Mouse (Mus musculus): ENCODE data around the gene Atp6v0d1. TPM values are rescaled to one million over a fixed set of nuclear protein-coding genes. Genes with fewer than 3 reads are reported as not detected.

The Atp6v0d1 gene
- total RNA-seq, 1 experiment = 85.5 TPM

DNA sequence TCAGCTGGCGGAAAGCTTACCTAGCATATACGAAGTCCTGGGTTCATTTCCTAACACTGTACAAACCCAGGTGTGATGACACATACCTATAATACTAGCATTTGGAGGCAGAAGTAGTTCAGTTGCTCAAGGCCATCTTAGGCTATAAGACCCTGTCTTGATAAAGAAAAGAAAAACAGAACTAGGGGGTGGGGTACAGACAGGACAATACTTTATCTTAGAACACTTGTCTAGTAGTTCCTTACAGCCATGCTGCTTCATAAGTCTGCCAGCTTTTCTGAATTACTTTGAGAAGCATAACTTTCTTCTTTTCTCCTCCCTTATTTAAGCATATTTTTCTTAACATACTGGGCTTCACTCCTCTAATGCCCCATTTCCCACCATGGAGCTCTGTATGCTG is 23.0 kb downstream of the Atp6v0d1 start:
- H3K27ac ChIP-seq (ENCODE audit: insufficient read depth, low read depth, low read length, poor library complexity, severe bottlenecking) = no peak overlapping the region
- DNase-seq (ENCODE audit: low read depth, low spot score) = no peak
- no peaks in the 10 kb centered on the region for H3K4me1 ChIP-seq (ENCODE audit: control insufficient read depth in 2 of 2, insufficient read depth in 2 of 2, low read length in 2 of 2, poor library complexity in 1 of 2)
- in situ Hi-C loops (cut with MboI; ENCODE audit: low sequenced_read_pairs in 2 of 2, unreplicated experiment in 2 of 2) = no loop called here
- no peaks in the 10 kb centered on the region for H3K9me3 ChIP-seq (ENCODE audit: control insufficient read depth, insufficient read depth, low read depth, low read length)
- no peak overlapping the region for H3K9ac ChIP-seq (ENCODE audit: insufficient read depth, low read depth, low read length, poor library complexity, severe bottlenecking)
- H3K36me3 ChIP-seq (ENCODE audit: control insufficient read depth, insufficient read depth, low read length, poor library complexity, severe bottlenecking) = peaks cover 4% of the 10 kb centered on the region; the same call in 1 of the 2 replicates
- no peak overlapping the region for H3K4me3 ChIP-seq (ENCODE audit: insufficient read depth in 1 of 2, low read depth in 1 of 2, low read length in 2 of 2, poor library complexity in 1 of 2, severe bottlenecking in 1 of 2)
- no peak for TF ChIP-seq HCFC1 (IDR thresholded peaks at IDR 0.05; ENCODE audit: borderline replicate concordance, insufficient read depth, low read length)
- TF ChIP-seq MAFK (IDR thresholded peaks at IDR 0.05; ENCODE audit: insufficient read depth, low read depth, low read length) = no peak
- TF ChIP-seq CHD2 (IDR thresholded peaks at IDR 0.05; ENCODE audit: low read depth, low read length) = no peak
- no peak for TF ChIP-seq ZC3H11A (IDR thresholded peaks at IDR 0.05; ENCODE audit: borderline replicate concordance, low read depth, low read length)
- TF ChIP-seq ZNF384 (IDR thresholded peaks at IDR 0.05; ENCODE audit: low read depth, low read length) = no peak

DNA sequence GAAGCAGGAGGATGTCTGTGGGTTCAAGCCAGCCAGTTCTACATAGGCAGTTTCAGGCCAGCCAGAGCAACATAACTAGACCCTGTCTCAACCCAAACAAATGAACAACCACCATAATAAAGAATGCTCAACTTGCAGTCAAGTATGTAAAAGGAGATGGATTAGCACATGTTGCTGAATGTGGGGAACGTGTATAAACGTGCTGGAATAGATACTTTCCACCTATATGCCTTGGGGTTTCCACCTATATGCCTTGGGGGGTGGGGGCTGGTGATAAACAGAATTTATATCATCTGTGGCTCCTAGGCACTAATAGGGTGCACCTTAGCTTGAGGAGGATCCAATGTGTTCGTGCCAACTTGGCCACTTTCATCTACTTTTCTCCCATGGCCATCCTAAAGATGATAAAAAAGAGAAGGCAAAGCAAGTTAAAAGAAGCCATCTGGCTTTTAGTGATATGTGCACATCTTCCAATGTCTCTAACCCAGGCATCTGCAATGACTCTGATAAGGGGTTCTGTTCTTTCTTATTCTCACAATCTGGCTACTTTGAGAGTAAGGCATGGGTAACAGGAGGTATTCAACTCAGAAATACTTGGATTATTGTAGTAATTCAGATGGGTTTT is 23.7 kb downstream of the Atp6v0d1 start:
- H3K4me1 ChIP-seq (ENCODE audit: control insufficient read depth in 2 of 2, insufficient read depth in 2 of 2, low read length in 2 of 2, poor library complexity in 1 of 2) = no peaks in the 10 kb centered on the region
- DNase-seq (ENCODE audit: low read depth, low spot score) = no peak
- no peak overlapping the region for H3K27ac ChIP-seq (ENCODE audit: insufficient read depth, low read depth, low read length, poor library complexity, severe bottlenecking)
- TF ChIP-seq MAFK (IDR thresholded peaks at IDR 0.05; ENCODE audit: insufficient read depth, low read depth, low read length) (no peak), HCFC1 (IDR thresholded peaks at IDR 0.05; ENCODE audit: borderline replicate concordance, insufficient read depth, low read length) (no peak), ZNF384 (IDR thresholded peaks at IDR 0.05; ENCODE audit: low read depth, low read length) (no peak), ZC3H11A (IDR thresholded peaks at IDR 0.05; ENCODE audit: borderline replicate concordance, low read depth, low read length) (no peak), CHD2 (IDR thresholded peaks at IDR 0.05; ENCODE audit: low read depth, low read length) (no peak)
- peaks cover 8% of the 10 kb centered on the region for H3K36me3 ChIP-seq (ENCODE audit: control insufficient read depth, insufficient read depth, low read length, poor library complexity, severe bottlenecking)
- H3K9ac ChIP-seq (ENCODE audit: insufficient read depth, low read depth, low read length, poor library complexity, severe bottlenecking) = no peak overlapping the region
- H3K9me3 ChIP-seq (ENCODE audit: control insufficient read depth, insufficient read depth, low read depth, low read length) = no peaks in the 10 kb centered on the region
- no peak overlapping the region for H3K4me3 ChIP-seq (ENCODE audit: insufficient read depth in 1 of 2, low read depth in 1 of 2, low read length in 2 of 2, poor library complexity in 1 of 2, severe bottlenecking in 1 of 2)
- in situ Hi-C loops (cut with MboI; ENCODE audit: low sequenced_read_pairs in 2 of 2, unreplicated experiment in 2 of 2) = no loop called here

DNA sequence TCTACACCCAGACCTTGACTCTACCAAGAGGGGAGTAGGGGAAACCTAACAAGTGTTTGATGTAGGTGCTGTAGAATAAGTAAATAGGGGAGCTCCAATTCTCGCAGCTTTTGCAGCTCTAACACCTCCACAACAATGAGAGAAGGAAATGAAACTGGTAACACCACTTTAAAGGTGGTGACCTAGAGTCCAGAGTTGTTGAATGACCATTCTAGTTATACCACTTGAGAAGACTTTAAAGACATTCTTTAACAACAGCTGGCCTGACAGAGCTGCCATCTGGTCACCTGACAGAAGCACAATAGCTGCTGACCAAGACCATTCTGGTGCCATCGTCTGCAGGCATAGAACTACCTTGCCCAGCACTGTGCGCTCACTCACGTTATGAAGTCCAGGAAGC is 26.9 kb downstream of the Atp6v0d1 start:
- H3K9ac ChIP-seq (ENCODE audit: insufficient read depth, low read depth, low read length, poor library complexity, severe bottlenecking) = no peak overlapping the region
- no peak overlapping the region for H3K27ac ChIP-seq (ENCODE audit: insufficient read depth, low read depth, low read length, poor library complexity, severe bottlenecking)
- TF ChIP-seq CHD2 (IDR thresholded peaks at IDR 0.05; ENCODE audit: low read depth, low read length) (no peak), MAFK (IDR thresholded peaks at IDR 0.05; ENCODE audit: insufficient read depth, low read depth, low read length) (no peak)
- in situ Hi-C loops (cut with MboI; ENCODE audit: low sequenced_read_pairs in 2 of 2, unreplicated experiment in 2 of 2) = no loop called here
- peaks cover 14% of the 10 kb centered on the region for H3K36me3 ChIP-seq (ENCODE audit: control insufficient read depth, insufficient read depth, low read length, poor library complexity, severe bottlenecking)
- H3K4me1 ChIP-seq (ENCODE audit: control insufficient read depth in 2 of 2, insufficient read depth in 2 of 2, low read length in 2 of 2, poor library complexity in 1 of 2) = no peaks in the 10 kb centered on the region
- no peak overlapping the region for H3K4me3 ChIP-seq (ENCODE audit: insufficient read depth in 1 of 2, low read depth in 1 of 2, low read length in 2 of 2, poor library complexity in 1 of 2, severe bottlenecking in 1 of 2)
- no peak for DNase-seq (ENCODE audit: low read depth, low spot score)
- no peaks in the 10 kb centered on the region for H3K9me3 ChIP-seq (ENCODE audit: control insufficient read depth, insufficient read depth, low read depth, low read length)

DNA sequence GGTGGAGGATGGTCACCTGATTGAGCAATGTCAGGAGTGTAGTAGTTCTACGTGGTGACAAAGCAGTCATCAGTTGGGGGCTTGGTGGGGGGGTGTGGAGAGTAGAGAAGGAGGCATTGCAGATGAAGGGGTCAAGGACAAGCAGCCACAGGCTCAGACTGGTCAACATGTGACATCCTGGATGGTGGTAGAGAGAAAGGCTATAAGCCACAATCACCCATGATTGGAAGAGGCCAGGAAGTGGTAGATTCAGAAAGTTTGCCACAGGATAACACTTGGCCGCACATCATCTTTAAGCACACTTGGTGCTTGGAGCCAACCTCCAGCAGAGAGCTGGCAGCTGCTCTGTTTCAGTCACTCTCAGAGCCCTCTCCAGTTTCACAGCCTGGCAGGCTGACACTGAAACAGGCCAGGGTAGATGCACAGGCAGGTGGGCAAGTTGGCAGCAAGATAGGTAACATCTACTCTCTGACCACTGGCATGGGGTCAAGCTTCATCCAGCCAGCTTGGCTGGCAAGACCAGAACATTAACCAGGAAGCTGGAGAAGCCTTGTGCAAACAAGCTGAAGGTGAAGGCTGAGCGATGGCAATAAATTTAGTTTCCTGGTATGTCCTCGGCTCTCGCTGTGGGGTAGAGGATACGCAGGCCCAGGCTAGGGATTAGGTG is 28.7 kb downstream of the Atp6v0d1 start:
- Histone ChIP-seq H3K9me3 (ENCODE audit: control insufficient read depth, insufficient read depth, low read depth, low read length) (no peaks in the 10 kb centered on the region), H3K9ac (ENCODE audit: insufficient read depth, low read depth, low read length, poor library complexity, severe bottlenecking) (no peak overlapping the region), H3K36me3 (ENCODE audit: control insufficient read depth, insufficient read depth, low read length, poor library complexity, severe bottlenecking) (peaks cover 14% of the 10 kb centered on the region), H3K4me3 (ENCODE audit: insufficient read depth in 1 of 2, low read depth in 1 of 2, low read length in 2 of 2, poor library complexity in 1 of 2, severe bottlenecking in 1 of 2) (no peak overlapping the region), H3K27ac (ENCODE audit: insufficient read depth, low read depth, low read length, poor library complexity, severe bottlenecking) (no peak overlapping the region), H3K4me1 (ENCODE audit: control insufficient read depth in 2 of 2, insufficient read depth in 2 of 2, low read length in 2 of 2, poor library complexity in 1 of 2) (no peaks in the 10 kb centered on the region)
- TF ChIP-seq MAFK (IDR thresholded peaks at IDR 0.05; ENCODE audit: insufficient read depth, low read depth, low read length) (no peak), HCFC1 (IDR thresholded peaks at IDR 0.05; ENCODE audit: borderline replicate concordance, insufficient read depth, low read length) (no peak), ZC3H11A (IDR thresholded peaks at IDR 0.05; ENCODE audit: borderline replicate concordance, low read depth, low read length) (no peak), ZNF384 (IDR thresholded peaks at IDR 0.05; ENCODE audit: low read depth, low read length) (no peak), CHD2 (IDR thresholded peaks at IDR 0.05; ENCODE audit: low read depth, low read length) (no peak)
- in situ Hi-C loops (cut with MboI; ENCODE audit: low sequenced_read_pairs in 2 of 2, unreplicated experiment in 2 of 2) = no loop called here
- no peak for DNase-seq (ENCODE audit: low read depth, low spot score)

Data from ES-E14 (cell line).